Mouse (Mus musculus) heart, postnatal 0 days (tissue): ENCODE results near the gene Ebf4.

ENCODE experiments used
- CTCF ChIP-seq: IDR thresholded peaks from 2 replicates; pipeline ENCODE4 v1.5.1; 2016; ENCODE audit warnings: antibody characterized with exemption, control low read depth, low read depth
- EP300 ChIP-seq: IDR thresholded peaks from 2 replicates; pipeline ENCODE4 v1.6.1; 2016; ENCODE audit warnings: antibody characterized with exemption, low read depth

DNA sequence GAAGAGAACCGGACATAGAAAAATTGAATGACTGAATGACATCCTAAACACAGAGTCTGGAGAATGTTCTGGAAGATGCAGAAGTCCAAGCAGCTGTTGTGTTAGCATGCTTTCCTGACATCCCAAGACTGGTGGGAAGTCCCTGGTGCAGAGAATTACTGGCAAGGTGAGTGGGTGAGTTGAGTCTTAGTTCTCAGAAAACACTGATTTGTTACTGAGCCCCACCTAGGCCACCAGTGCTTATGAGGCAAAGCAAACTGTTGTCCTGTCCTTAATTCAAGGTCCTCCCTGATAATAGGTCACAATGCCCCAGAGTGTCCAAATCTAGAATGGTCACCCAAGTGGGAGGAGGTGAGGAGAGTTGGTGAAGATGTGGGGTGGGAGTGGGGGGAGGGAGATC is 110.0 kb downstream of the Ebf4 start, which contains the start of the genes Gm28372 and 1700020A23Rik:
- TF ChIP-seq CTCF (no peak), EP300 (no peak)
